Mouse (Mus musculus): ENCODE measurements around the gene Ppp1r9b. TPM values are rescaled to one million over a fixed set of nuclear protein-coding genes. Genes with fewer than 3 reads are reported as not detected.
A peak's percentile ranks its signal among the peaks of the same experiment; 100 is the strongest.
"Not testable (repeated sequence)": the region's sequence is repeated elsewhere in the genome, so short reads cannot be mapped to it uniquely, and the experiment has no call there.

The Ppp1r9b gene
- total RNA-seq, 4 experiments from 2014 or later, result 819 to 832 (median 829) TPM

- DNase-seq (ENCODE audit: low spot score in 2 of 2), result no peak
These were observed 6.8 kb downstream of the Ppp1r9b start for GRCm38 (mm10) chr11:94997596-94997995.

GRCm38 (mm10) chr11:94998041-94998531 is 7.3 kb downstream of the Ppp1r9b start:
- DNase-seq (ENCODE audit: low spot score in 2 of 2), result peak in 1 of 2 experiments; percentile 76

- DNase-seq (ENCODE audit: low spot score in 2 of 2), result no peak
These were observed 9.3 kb downstream of the Ppp1r9b start for GRCm38 (mm10) chr11:95000128-95000527.

- DNase-seq (ENCODE audit: low spot score in 2 of 2), result no peak
These were observed 9.7 kb downstream of the Ppp1r9b start for GRCm38 (mm10) chr11:95000548-95000947.

- peak; percentile 67 to 72 for DNase-seq (ENCODE audit: low spot score in 2 of 2)
These were observed 10.2 kb downstream of the Ppp1r9b start for GRCm38 (mm10) chr11:95001058-95001457.

GRCm38 (mm10) chr11:95001584-95002347 is 10.9 kb downstream of the Ppp1r9b start:
- DNase-seq (ENCODE audit: low spot score in 2 of 2), result no peak

- peak; percentile 64 to 73 for DNase-seq (ENCODE audit: low spot score in 2 of 2)
These were observed 11.9 kb downstream of the Ppp1r9b start for GRCm38 (mm10) chr11:95002705-95003104.

- peak in 1 of 2 experiments; percentile 15 for DNase-seq (ENCODE audit: low spot score in 2 of 2)
These were observed 13.5 kb downstream of the Ppp1r9b start for GRCm38 (mm10) chr11:95004136-95004936.

GRCm38 (mm10) chr11:95004937-95005198 is 14.0 kb downstream of the Ppp1r9b start:
- peak in 1 of 2 experiments; percentile 32 for DNase-seq (ENCODE audit: low spot score in 2 of 2)

GRCm38 (mm10) chr11:95006038-95006437 is 15.2 kb downstream of the Ppp1r9b start:
- peak in 1 of 2 experiments; percentile 39 for DNase-seq (ENCODE audit: low spot score in 2 of 2)

- DNase-seq (ENCODE audit: low spot score in 2 of 2), result peak in 1 of 2 experiments; percentile 62
These were observed 15.8 kb downstream of the Ppp1r9b start for GRCm38 (mm10) chr11:95006525-95007219.

- DNase-seq (ENCODE audit: low spot score in 2 of 2), result no peak
These were observed 16.6 kb downstream of the Ppp1r9b start for GRCm38 (mm10) chr11:95007418-95007817.

- no peak for DNase-seq (ENCODE audit: low spot score in 2 of 2)
These were observed 18.1 kb downstream of the Ppp1r9b start for GRCm38 (mm10) chr11:95008661-95009628.

- peak in 1 of 2 experiments; percentile 71 for DNase-seq (ENCODE audit: low spot score in 2 of 2)
These were observed 18.8 kb downstream of the Ppp1r9b start, which contains the start of gene Samd14 for GRCm38 (mm10) chr11:95009629-95010014. Samd14 (plus strand) TSS chr11:95009879.

- DNase-seq (ENCODE audit: low spot score in 2 of 2), result no peak
These were observed 19.4 kb downstream of the Ppp1r9b start for GRCm38 (mm10) chr11:95010141-95010739.

GRCm38 (mm10) chr11:95010841-95011403 is 20.1 kb downstream of the Ppp1r9b start:
- DNase-seq (ENCODE audit: low spot score in 2 of 2), result not testable (repeated sequence)

GRCm38 (mm10) chr11:95011416-95011815 is 20.6 kb downstream of the Ppp1r9b start:
- no peak for DNase-seq (ENCODE audit: low spot score in 2 of 2)

GRCm38 (mm10) chr11:95012075-95012474 is 21.2 kb downstream of the Ppp1r9b start:
- DNase-seq (ENCODE audit: low spot score in 2 of 2), result no peak

GRCm38 (mm10) chr11:95012487-95012886 is 21.7 kb downstream of the Ppp1r9b start:
- DNase-seq (ENCODE audit: low spot score in 2 of 2), result no peak

- no peak for DNase-seq (ENCODE audit: low spot score in 2 of 2)
These were observed 24.6 kb downstream of the Ppp1r9b start for GRCm38 (mm10) chr11:95015484-95015883.
